Mouse (Mus musculus) Muller cell, postnatal 12 days (primary cell): ENCODE measurements around the gene Olfr1344.
"Not testable (repeated sequence)": the region's sequence is repeated elsewhere in the genome, so short reads cannot be mapped to it uniquely, and the experiment has no call there.

Experiments
- DNase-seq: peaks from one replicate; pipeline ENCODE4 v3.0.0-alpha.2; 2015; ENCODE audit errors: inconsistent ontology term

Gene Olfr1344

GRCm38 (mm10) chr7:6438388-6438787, at the start of gene Olfr1344:
TSS of gene Olfr1344 (plus strand) at chr7:6438688.
- DNase-seq, result no peak

- DNase-seq, result no peak
These were observed 49.5 kb upstream of the Olfr1344 start for GRCm38 (mm10) chr7:6388971-6389370.

- DNase-seq, result no peak
These were observed 49.0 kb upstream of the Olfr1344 start for GRCm38 (mm10) chr7:6389449-6389848.

GRCm38 (mm10) chr7:6397996-6398975, 40.2 kb upstream of the Olfr1344 start, which contains the start of gene Smim17:
TSS of gene Smim17 (plus strand) at chr7:6398715.
- DNase-seq, result peak; percentile 39

GRCm38 (mm10) chr7:6410043-6410442, 28.4 kb upstream of the Olfr1344 start, which contains the start of gene Gm20715:
TSS of gene Gm20715 (plus strand) at chr7:6410277.
- peak; percentile 82 for DNase-seq

GRCm38 (mm10) chr7:6414626-6415441, 23.7 kb upstream of the Olfr1344 start:
- DNase-seq, result no peak

- DNase-seq, result no peak
These were observed 23.1 kb upstream of the Olfr1344 start for GRCm38 (mm10) chr7:6415442-6415787.

- DNase-seq, result no peak
These were observed 18.6 kb upstream of the Olfr1344 start for GRCm38 (mm10) chr7:6419894-6420293.

GRCm38 (mm10) chr7:6429381-6429780, 9.1 kb upstream of the Olfr1344 start:
- no peak for DNase-seq

- DNase-seq, result peak; percentile 32
These were observed 8.1 kb upstream of the Olfr1344 start for GRCm38 (mm10) chr7:6430342-6430741.

- peak; percentile 61 for DNase-seq
These were observed 2.7 kb downstream of the Olfr1344 start for GRCm38 (mm10) chr7:6441173-6441572.

GRCm38 (mm10) chr7:6447771-6448170, 9.3 kb downstream of the Olfr1344 start:
- DNase-seq, result no peak

GRCm38 (mm10) chr7:6455868-6456267, 17.4 kb downstream of the Olfr1344 start, which contains the start of gene Olfr1336:
TSS of gene Olfr1336 (plus strand) at chr7:6456168.
- DNase-seq, result no peak

GRCm38 (mm10) chr7:6456399-6456798, 17.9 kb downstream of the Olfr1344 start:
- no peak for DNase-seq

- DNase-seq, result no peak
These were observed 28.5 kb downstream of the Olfr1344 start, which contains the start of gene Olfr1346 for GRCm38 (mm10) chr7:6466951-6467350. TSS of gene Olfr1346 (plus strand) at chr7:6467101.

GRCm38 (mm10) chr7:6477633-6478032, 39.1 kb downstream of the Olfr1344 start:
- not testable (repeated sequence) for DNase-seq

GRCm38 (mm10) chr7:6486841-6487240, 48.4 kb downstream of the Olfr1344 start, which contains the start of gene Olfr5:
TSS of gene Olfr5 (minus strand) at chr7:6486941.
- no peak for DNase-seq
